Mouse (Mus musculus): ENCODE measurements around the gene Utrn.

DNA sequence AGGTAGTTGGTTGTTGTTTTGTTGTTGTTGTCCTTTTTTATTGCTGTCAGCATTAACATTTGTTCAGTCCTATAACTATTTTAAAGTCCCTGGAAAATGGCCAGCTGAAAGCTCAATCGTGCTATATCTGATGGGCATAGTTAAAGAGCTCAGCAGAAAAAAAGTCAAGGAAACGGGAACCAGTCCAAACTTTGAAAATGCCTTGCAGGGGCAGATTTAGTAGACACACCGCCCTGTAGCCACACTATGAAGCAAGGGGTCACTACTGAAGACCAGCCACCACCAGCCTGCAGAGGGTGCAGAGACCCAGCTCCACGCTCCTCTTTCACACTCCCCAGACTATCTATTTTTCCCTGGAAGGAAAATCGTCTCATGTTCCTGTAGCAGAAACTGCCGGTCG lies 167.5 kb downstream of the Utrn start:
- no peak for TF ChIP-seq POLR2A (IDR thresholded peaks at IDR 0.05; ENCODE audit: extremely low read depth, insufficient read depth, low read length)
- no peak for TF ChIP-seq CTCF (IDR thresholded peaks at IDR 0.05; ENCODE audit: extremely low read depth, insufficient read depth, low read length)

All from cortical plate, adult 2 months (tissue).